Mouse (Mus musculus) monocyte, adult 2 months (primary cell): ENCODE results near the gene Gm21861.
"Not testable (repeated sequence)": the region's sequence is repeated elsewhere in the genome, so short reads cannot be mapped to it uniquely, and the experiment has no call there.

Experiments
- DNase-seq, 2 experiments: peaks; one replicate each; pipeline ENCODE4 v3.0.0; 2022; ENCODE audit warnings: low spot score in 2 of 2, low read depth in 1 of 2

The Gm21861 gene

DNA sequence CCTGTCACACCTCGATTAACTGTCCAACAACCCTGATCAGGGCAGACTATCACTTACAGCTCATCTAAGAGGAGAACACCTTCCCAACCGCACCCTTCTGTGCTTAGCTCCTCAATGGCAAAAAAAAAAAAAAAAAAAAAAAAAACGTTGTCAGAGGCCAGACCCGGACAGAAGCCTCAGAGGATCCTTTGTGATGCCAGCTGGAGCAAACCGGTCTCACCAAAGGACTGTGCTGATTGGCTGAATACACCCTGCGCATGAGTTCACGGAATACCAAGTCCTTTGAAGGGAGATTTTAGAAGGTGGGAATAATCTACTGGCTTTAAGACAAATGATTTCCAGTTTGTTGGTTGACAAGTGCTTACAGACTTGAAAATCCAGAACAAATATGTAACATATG lies at the start of gene Gm21861:
Gene Gm21861 (minus strand): TSS at position 101 of the 400 bp plus-strand sequence.
- DNase-seq: not testable (repeated sequence)
